Mouse (Mus musculus) adrenal gland, adult 8-10 months (tissue): Measurements from ENCODE around the gene Tmem17. TPM values are rescaled to one million over a fixed set of nuclear protein-coding genes. Genes with fewer than 3 reads are reported as not detected.

ENCODE experiments used
- DNase-seq: peaks from one replicate; pipeline ENCODE4 v3.0.0; 2022
- total RNA-seq, 4 experiments: library from RNA; stranded (reverse); gene quantifications; 2 replicates each; pipeline ENCODE4 v1.2.4; 2022

The Tmem17 gene
- total RNA-seq, result 1 to 10 TPM; 3.3 to 4.3 (median 3.6) TPM

- peak; percentile 81 for DNase-seq
Observed at GRCm38 (mm10) chr11:22512038-22513001, at the start of gene Tmem17. Tmem17 (plus strand) TSS chr11:22512088.

- DNase-seq, result no peak
Observed at GRCm38 (mm10) chr11:22479836-22480619, 31.9 kb upstream of the Tmem17 start.

GRCm38 (mm10) chr11:22481639-22482361 is 30.1 kb upstream of the Tmem17 start:
- DNase-seq, result no peak

DNA sequence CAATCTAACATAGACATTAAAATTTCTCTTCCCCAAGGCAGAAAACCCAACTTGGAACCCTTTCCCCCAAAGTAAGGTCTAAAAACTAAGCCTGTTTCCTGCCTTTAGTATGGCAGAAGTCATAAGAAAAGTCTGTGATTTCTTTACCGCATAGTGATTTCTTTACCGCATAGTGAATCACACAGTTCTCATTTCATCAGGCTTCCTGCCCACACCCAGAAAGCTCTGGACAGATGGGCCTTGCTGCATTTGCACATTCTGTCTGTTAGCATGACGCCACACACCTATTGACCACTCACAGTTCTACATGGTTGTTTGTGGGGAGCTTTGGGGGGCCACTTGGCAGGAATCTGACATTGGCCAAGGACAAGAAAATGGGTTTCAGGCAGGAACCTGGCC is 29.5 kb upstream of the Tmem17 start:
- DNase-seq, result no peak

DNA sequence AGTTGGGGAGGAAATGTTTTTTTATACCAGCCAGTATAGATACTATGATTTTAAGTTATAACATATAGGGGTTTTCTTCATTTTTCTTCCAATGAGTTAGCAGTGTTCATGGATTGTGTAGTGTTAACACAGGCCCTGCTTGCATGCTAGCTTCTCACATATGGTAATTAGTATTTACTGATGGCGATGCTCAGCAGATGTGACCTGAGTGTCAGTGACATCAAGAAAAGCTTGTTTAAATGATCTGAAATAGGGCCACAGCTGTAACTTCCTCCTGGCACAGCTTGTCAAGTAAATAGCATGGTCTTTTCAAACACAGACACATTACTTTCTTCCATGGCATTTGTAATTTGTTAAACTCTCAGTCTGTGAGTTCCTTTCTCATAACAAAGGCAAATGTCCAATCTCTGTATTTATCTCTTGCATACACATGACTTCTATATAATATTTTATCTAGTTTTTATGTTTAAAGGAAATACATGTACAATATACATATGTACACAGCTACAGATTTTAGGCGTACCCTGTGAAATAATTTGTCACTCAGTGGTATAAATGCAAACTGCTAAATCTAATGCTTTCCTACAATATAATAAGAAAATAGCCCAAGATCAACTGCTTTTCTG is 18.1 kb upstream of the Tmem17 start:
- no peak for DNase-seq

- no peak for DNase-seq
Observed at GRCm38 (mm10) chr11:22494941-22495340, 16.9 kb upstream of the Tmem17 start.

DNA sequence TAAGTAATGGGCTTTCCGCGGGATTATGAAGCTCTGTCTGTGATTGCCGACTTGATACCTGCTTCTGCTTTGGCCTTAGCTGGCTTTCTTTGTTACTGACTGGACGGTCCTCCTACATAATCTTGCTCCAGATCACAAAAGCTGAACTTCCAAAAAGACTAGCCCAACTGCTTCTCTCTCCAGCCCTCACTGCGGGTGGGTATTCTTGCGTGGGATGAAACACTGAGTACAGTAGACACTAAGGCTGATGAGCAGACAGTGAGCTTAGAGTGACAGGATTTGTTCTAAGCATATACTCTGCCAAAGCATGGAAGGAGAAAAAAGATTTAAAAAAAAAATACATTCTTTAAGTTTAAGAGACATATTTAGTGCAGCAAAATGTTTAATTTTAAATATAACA is 12.5 kb upstream of the Tmem17 start:
- DNase-seq, result no peak

- no peak for DNase-seq
Observed at GRCm38 (mm10) chr11:22499886-22500285, 12.0 kb upstream of the Tmem17 start.

DNA sequence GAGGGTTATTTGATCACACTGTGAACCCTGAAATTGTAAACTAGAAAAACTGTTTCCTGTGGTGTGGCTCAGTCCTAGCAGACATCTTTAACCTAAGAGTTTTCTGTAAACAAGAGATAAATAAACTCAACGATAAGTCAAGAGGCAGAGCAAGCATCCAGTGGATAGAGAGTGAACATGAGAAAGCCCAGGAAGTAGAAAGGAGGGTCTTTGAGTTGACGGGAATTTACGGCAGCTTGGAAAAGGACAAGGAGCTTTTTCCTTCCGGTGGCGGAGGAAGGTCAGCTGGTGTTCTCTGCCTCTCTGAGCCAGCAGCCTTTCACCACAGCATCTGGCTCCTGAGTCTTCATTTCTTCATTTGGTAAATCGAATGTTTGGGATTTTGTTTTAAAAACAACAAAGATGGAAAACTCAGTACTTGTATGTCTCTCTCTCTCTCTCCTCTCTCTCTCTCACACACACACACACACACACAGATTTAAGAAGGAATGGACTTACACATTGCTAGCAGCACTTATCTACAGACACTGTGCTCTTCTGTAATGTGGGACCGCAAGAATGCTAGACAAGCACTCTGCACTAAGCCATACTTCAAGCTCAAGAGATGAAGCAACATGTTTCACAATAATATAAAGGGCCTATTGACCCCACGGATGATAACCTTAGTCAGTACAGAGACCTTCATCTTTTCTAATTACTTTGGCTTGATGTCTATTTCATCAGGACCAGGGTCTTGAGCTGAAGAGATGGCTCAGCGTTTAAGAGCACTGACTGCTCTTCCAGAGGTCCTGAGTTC is 10.9 kb upstream of the Tmem17 start:
- DNase-seq, result no peak

GRCm38 (mm10) chr11:22513075-22513474 is 1.2 kb downstream of the Tmem17 start:
- no peak for DNase-seq

DNA sequence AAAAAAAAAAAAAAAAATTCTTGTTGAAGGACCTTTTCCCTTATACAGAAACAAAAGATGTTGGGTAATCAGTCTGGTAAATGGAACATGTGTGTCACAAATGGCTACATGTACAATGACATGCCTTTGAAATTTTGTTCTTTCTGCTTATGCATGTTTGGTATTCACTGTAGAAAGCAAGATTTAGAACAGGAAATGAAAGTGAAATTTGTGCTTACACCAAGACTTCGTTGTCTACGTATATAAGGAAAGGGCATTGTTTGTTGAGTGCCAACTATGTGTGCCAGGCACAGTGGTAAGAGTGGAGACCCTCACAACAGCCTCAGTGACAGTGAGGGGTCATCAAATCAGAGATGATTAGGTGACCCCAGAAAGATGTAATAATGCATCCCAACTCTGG is 3.2 kb downstream of the Tmem17 start:
- DNase-seq, result no peak

DNA sequence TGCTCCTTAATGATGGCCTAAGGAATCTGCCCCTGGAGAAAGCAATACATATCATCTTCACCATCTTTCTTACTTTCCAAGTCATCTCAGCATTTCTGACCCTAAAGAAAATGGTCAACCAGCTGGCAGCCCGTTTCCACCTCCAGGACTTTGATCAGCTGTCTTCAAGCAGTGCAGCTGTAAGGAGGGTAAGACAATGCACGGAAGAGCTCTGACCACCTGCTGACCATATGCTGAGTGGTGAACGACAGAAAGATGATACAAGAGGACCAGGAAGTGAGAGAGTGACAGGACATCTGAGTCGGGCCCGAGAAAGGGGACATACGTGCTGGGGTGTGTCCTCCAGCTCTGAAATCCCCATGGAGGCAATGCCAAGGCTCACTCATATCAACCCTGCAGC is 6.6 kb downstream of the Tmem17 start:
- DNase-seq, result no peak

- no peak for DNase-seq
Observed at GRCm38 (mm10) chr11:22520251-22520650, 8.4 kb downstream of the Tmem17 start.

DNA sequence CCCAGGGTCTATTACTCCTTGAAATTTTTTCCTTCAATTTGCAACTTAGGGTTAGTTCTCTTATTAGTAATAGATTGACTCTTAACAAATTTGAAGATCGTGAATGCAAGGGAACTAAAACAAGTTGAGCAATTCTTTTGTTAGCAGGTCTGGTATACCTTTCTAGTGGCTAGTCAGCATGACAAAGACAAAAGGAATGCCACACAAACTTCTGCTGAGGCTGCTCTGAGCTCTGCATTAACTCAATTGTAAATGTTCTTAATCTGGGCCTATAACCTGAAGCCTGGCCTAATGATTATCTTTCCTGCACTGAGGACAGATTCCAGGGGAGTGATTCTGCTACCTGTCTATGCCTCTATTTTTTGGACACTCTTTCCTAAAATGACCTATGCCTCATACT is 12.7 kb downstream of the Tmem17 start:
- DNase-seq, result no peak

DNA sequence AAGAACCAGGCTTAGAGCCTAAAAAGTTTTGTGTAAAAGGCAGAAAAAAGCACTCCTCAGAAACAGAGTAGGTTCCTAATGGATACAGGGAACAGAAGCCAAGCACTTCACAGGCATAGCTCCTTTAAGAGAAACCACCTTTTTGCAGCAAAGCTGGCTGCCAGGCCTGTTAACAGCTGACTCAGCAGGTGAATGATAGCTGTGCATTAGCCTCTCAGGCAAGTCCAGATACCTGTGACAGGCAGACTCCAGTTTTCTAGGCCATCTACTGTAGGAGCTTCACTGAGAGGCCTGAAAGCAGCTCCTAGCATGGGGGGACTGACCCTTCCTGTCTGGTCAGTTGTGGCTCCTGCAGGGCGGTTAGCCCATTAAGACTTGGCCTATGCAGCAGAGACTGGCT is 28.7 kb downstream of the Tmem17 start:
- no peak for DNase-seq

DNA sequence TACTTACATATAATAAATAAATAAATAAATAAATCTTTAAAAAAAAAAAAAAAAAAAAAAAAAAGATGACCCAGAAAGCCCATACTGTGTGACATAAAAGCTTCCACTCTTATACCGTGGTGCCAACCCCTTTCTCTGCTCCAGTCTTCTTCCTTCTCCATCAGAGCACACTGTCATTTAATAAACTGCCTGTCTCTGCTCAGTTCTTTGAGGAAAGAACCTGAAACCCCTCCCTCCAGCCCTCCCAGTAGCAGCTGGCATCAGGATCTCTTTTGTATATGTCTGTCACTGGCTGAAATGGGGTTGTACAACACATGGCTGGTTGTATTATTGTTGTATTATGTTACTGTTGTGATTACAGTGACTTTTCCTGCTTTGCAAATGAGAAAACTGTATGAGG is 48.2 kb downstream of the Tmem17 start:
- DNase-seq, result no peak

DNA sequence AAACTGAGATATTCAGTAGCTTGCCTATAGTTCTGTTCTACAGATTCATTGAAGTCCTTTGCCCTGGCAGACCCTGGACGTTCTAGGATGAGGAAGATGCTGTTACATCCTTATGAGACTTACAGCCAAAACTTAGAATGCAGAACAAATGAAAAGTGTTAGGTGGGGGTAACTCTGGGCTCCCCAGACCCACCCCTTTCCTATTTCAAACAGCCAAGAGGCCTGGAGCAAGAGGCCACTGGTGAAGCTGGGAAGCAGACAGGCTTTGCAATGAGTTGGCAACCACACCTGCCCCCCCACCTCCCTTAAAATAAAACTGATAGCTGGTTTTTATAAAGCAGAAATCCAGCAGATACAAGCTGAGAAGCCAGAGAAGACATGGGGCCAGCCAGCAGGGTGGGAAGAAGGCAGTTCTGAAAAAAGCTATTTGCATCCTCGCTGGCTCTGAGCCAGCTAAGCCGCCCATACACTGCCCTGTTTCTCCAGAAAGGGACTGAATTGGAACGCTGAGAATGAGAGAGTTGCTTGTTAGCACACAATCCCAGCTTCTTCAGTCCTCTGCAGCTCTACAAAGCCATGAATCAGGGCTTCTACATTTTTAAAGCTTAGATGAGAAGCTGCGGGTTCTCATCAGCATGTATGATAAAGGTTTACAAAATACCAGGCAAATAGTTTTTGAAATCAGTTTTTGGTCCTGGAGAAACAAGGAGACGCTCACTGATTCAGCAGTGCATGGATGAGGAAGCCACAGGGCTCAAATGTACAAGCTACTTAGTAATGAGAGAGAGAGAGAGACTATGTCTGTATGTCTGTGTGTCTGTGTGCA is 48.8 kb downstream of the Tmem17 start:
- DNase-seq, result no peak

GRCm38 (mm10) chr11:22561329-22561592 is 49.4 kb downstream of the Tmem17 start:
- DNase-seq, result no peak

DNA sequence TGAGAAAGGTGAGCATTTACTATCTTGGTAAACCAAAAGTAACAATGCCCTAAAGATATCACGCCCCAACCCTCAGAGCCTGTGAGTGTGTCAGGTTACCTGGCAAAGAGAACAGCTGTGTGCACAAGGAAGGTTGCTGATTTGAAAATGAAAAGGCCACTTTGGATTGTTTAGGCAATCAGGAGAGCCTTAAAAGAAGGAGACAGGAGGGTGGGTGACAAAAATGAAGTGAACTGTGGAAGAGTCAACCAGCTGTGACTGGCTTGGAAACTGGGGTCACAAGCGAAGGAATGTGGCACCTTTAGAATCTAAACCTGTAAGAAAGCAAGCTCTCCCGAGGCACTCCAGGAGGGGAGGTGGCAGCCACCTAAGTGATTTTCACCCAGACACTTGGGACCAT is 51.8 kb downstream of the Tmem17 start:
- no peak for DNase-seq

- no peak for DNase-seq
Observed at GRCm38 (mm10) chr11:22564676-22565075, 52.8 kb downstream of the Tmem17 start.
